In the genomic region with DNA sequence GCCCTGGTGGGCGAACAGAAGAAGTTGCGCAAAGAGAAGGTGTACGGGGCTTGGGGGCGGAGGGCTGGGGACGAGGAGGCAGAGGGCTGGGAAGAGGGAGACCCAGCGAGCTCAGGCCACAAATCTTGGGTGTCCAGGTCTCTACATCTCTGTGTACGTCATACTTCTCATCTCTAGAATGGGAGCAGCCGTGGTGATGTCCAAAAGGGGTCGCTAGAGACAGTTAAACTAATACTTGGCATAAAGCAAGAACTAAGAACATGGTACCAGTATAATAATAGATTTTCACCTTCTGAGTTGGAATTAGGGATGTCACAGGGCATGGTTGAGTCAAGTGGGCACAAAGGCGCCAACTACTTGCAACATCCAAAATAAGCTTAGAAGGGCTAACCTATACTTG, we compare ENCODE assay signal across 10 mouse cellular contexts. TPM values are rescaled to one million over a fixed set of nuclear protein-coding genes. Genes with fewer than 3 reads are reported as not detected.
DNase-seq lines count a peak whose midpoint lies in the region; ATAC-seq lines count a peak whose summit lies in the region.
"Had no signal": no experiment of that assay in that cellular context is flagged by ENCODE, and none has a peak within 500 bp of the region (broad histone marks: within the 10 kb centered on the region; RNA-seq: fewer than 3 reads in every experiment).

No protein-coding gene starts in this region.

- no peak for DNase-seq in heart, postnatal 4 days
- DNase-seq in ZHBTc4 (ENCODE audit: low read depth, low spot score) = peak; percentile 62
- DNase-seq in hindbrain, embryonic 11.5 days (ENCODE audit: low spot score) = no peak
- DNase-seq in ovary, adult 18-20 months (ENCODE audit: low spot score) = no peak
- DNase-seq in T-cell, adult 2 months (ENCODE audit: low spot score) = no peak
- DNase-seq in adrenal gland, adult 18-20 months (ENCODE audit: low spot score in 2 of 2) = no peak
- DNase-seq: thymus, postnatal 14 days had no signal

- no peaks in the 10 kb centered on the region for H3K36me3 ChIP-seq in heart, embryonic 15.5 days
- H3K36me3 ChIP-seq in hindbrain, embryonic 11.5 days (ENCODE audit: control insufficient read depth, insufficient read depth, low read length) = no peaks in the 10 kb centered on the region
- no peaks in the 10 kb centered on the region for H3K36me3 ChIP-seq in midbrain, embryonic 13.5 days

- H3K9me3 ChIP-seq in heart, embryonic 15.5 days (replicated peaks) = no peaks in the 10 kb centered on the region
- H3K9me3 ChIP-seq in hindbrain, embryonic 11.5 days (ENCODE audit: control insufficient read depth, low read length) = no peaks in the 10 kb centered on the region
- no peaks in the 10 kb centered on the region for H3K9me3 ChIP-seq in midbrain, embryonic 13.5 days

- peak overlapping the region; percentile 36 for H3K4me3 ChIP-seq in heart, embryonic 15.5 days
- H3K4me3 ChIP-seq in hindbrain, embryonic 11.5 days (ENCODE audit: low read depth, low read length) = no peak overlapping the region
- peak overlapping the region; percentile 31 for H3K4me3 ChIP-seq in midbrain, embryonic 13.5 days (replicated peaks)
- H3K4me3 ChIP-seq: myocyte had no signal

- H3K27me3 ChIP-seq in heart, embryonic 15.5 days = peaks cover 95% of the 10 kb centered on the region
- peaks cover 30% of the 10 kb centered on the region for H3K27me3 ChIP-seq in hindbrain, embryonic 11.5 days (ENCODE audit: control insufficient read depth, insufficient read depth, low read length)
- peaks cover 53% of the 10 kb centered on the region for H3K27me3 ChIP-seq in midbrain, embryonic 13.5 days

- H3K9ac ChIP-seq in heart, embryonic 15.5 days = 0 out of 2 replicates have a peak overlapping the region, but pooled peaks have one; percentile 23
- peak overlapping the region; percentile 8; the same call in 1 of the 2 replicates for H3K9ac ChIP-seq in hindbrain, embryonic 11.5 days (ENCODE audit: low read depth, low read length)
- peak overlapping the region; percentile 47; the same call in 1 of the 2 replicates for H3K9ac ChIP-seq in midbrain, embryonic 13.5 days (replicated peaks)

- no peak overlapping the region for H3K27ac ChIP-seq in heart, embryonic 15.5 days
- no peak overlapping the region for H3K27ac ChIP-seq in hindbrain, embryonic 11.5 days (ENCODE audit: low read depth, low read length)
- H3K27ac ChIP-seq in midbrain, embryonic 13.5 days = no peak overlapping the region

- peaks cover 22% of the 10 kb centered on the region for H3K4me1 ChIP-seq in heart, embryonic 15.5 days (replicated peaks)
- no peaks in the 10 kb centered on the region; the same call in 1 of the 2 replicates for H3K4me1 ChIP-seq in hindbrain, embryonic 11.5 days (replicated peaks; ENCODE audit: control insufficient read depth, insufficient read depth, low read length)
- peaks cover 30% of the 10 kb centered on the region for H3K4me1 ChIP-seq in midbrain, embryonic 13.5 days (replicated peaks)

- no peak for ATAC-seq in heart, embryonic 15.5 days (replicated peaks; ENCODE audit: insufficient number of reproducible peaks, insufficient read depth, low FRiP score, low read depth)
- no peak for ATAC-seq in hindbrain, embryonic 11.5 days (ENCODE audit: low FRiP score)
- no peak for ATAC-seq in midbrain, embryonic 13.5 days

- peak overlapping the region; percentile 64 for H3K4me2 ChIP-seq in heart, embryonic 15.5 days
- peak overlapping the region; percentile 36 for H3K4me2 ChIP-seq in hindbrain, embryonic 11.5 days (replicated peaks; ENCODE audit: low read depth, low read length)
- H3K4me2 ChIP-seq in midbrain, embryonic 13.5 days (replicated peaks) = peak overlapping the region; percentile 59

- WGBS in heart, embryonic 15.5 days = 44% methylated on average over 10 of the region's 10 CpGs
- 52% methylated on average over 10 of the region's 10 CpGs for WGBS in hindbrain, embryonic 11.5 days
- WGBS in midbrain, embryonic 13.5 days = 57% methylated on average over 10 of the region's 10 CpGs

RNA-seq across cellular contexts. Expression of a gene that starts 9.9 kb away (rescaled TPM):
- polyA plus RNA-seq in heart, embryonic 15.5 days (2015; fragmentation: Nextera tagmentation; extraction: Ambion mirVana) = 0.08 and 0.46 TPM in 2 replicates
- total RNA-seq in heart, postnatal 4 days (2021) = under 1 TPM; 0.17 to 0.25 TPM
- 39.2 and 46.2 TPM in 2 replicates for polyA plus RNA-seq in hindbrain, embryonic 11.5 days (2014; fragmentation: Nextera tagmentation; extraction: Ambion mirVana)
- polyA plus RNA-seq in midbrain, embryonic 13.5 days (2015; fragmentation: Nextera tagmentation; extraction: Ambion mirVana) = 30.1 and 33.6 TPM in 2 replicates
- total RNA-seq in adrenal gland, adult 18-20 months (2021) = not detected

RNA-seq across cellular contexts. Expression of a gene that starts 12.8 kb away (rescaled TPM):
- not detected in 2 replicates for polyA plus RNA-seq in heart, embryonic 15.5 days (2015; fragmentation: Nextera tagmentation; extraction: Ambion mirVana)
- not detected for total RNA-seq in heart, postnatal 4 days (2021)
- 0.20 and 0.45 TPM in 2 replicates for polyA plus RNA-seq in hindbrain, embryonic 11.5 days (2014; fragmentation: Nextera tagmentation; extraction: Ambion mirVana)
- not detected in 2 replicates for polyA plus RNA-seq in midbrain, embryonic 13.5 days (2015; fragmentation: Nextera tagmentation; extraction: Ambion mirVana)
- not detected for total RNA-seq in adrenal gland, adult 18-20 months (2021)

RNA-seq across cellular contexts. Expression of a gene that starts 20.7 kb away (rescaled TPM):
- polyA plus RNA-seq in heart, embryonic 15.5 days (2015; fragmentation: Nextera tagmentation; extraction: Ambion mirVana) = 0.16 and 0.33 TPM in 2 replicates
- under 1 TPM; 0.26 to 0.81 TPM for total RNA-seq in heart, postnatal 4 days (2021)
- 1.8 and 1.9 TPM in 2 replicates for polyA plus RNA-seq in hindbrain, embryonic 11.5 days (2014; fragmentation: Nextera tagmentation; extraction: Ambion mirVana)
- 0.35 and 1.2 TPM in 2 replicates for polyA plus RNA-seq in midbrain, embryonic 13.5 days (2015; fragmentation: Nextera tagmentation; extraction: Ambion mirVana)
- under 1 TPM; 0.66 to 0.93 TPM for total RNA-seq in adrenal gland, adult 18-20 months (2021)

RNA-seq across cellular contexts. Expression of a gene that starts 58.7 kb away (rescaled TPM):
- polyA plus RNA-seq in heart, embryonic 15.5 days (2015; fragmentation: Nextera tagmentation; extraction: Ambion mirVana) = 0.64 and 1.0 TPM in 2 replicates
- under 1 TPM; 0.79 to 0.88 TPM for total RNA-seq in heart, postnatal 4 days (2021)
- polyA plus RNA-seq in hindbrain, embryonic 11.5 days (2014; fragmentation: Nextera tagmentation; extraction: Ambion mirVana) = 4.6 and 4.8 TPM in 2 replicates
- 1.6 and 1.7 TPM in 2 replicates for polyA plus RNA-seq in midbrain, embryonic 13.5 days (2015; fragmentation: Nextera tagmentation; extraction: Ambion mirVana)
- total RNA-seq in adrenal gland, adult 18-20 months (2021) = under 1 TPM; 0.19 to 0.50 TPM

Comparison
In these comparisons a context has a peak if more than half of its experiments do, and no peak if none do; other contexts are left out.
1. RNA of a gene that starts 9.9 kb away (polyA plus RNA-seq): 39.2 to 46.2 TPM in hindbrain, embryonic 11.5 days and 30.1 to 33.6 TPM in midbrain, embryonic 13.5 days; 0.08 to 0.46 TPM in heart, embryonic 15.5 days; every median in the first group is over 10 times any median in the second.
2. Peak in every context shown above with its lines, with median percentiles within 50 percentile points of each other: H3K4me2 ChIP-seq and H3K9ac ChIP-seq.